Mouse (Mus musculus) CH12.LX (cell line): ENCODE measurements around the gene Clmn.

Experiments
- CTCF ChIP-seq, 2 experiments: IDR thresholded peaks in 1 of 2; conservative IDR thresholded peaks in 1 of 2; 2 replicates each; pipeline ENCODE4 v1.5.1; 2011 to 2012; ENCODE audit warnings: low read depth in 2 of 2, low read length in 2 of 2, improper control_type of control experiment in 1 of 2, inconsistent platforms in 1 of 2, mild to moderate bottlenecking in 1 of 2, moderate library complexity in 1 of 2
- EP300 ChIP-seq: IDR thresholded peaks from 2 replicates; pipeline ENCODE4 v1.6.1; 2011; ENCODE audit warnings: low read length, improper control_type of control experiment
- IRF4 ChIP-seq: IDR thresholded peaks from 2 replicates; pipeline ENCODE4 v1.6.1; 2014; ENCODE audit warnings: low read depth, mild to moderate bottlenecking, inconsistent platforms, low read length, improper control_type of control experiment
- KAT2A ChIP-seq: IDR thresholded peaks from 2 replicates; pipeline ENCODE4 v1.6.1; 2012; ENCODE audit warnings: low read length, improper control_type of control experiment, inconsistent platforms; ENCODE audit not compliant: insufficient replicate concordance
- MAX ChIP-seq: IDR thresholded peaks from 2 replicates; pipeline ENCODE4 v1.6.1; 2011; ENCODE audit warnings: low read length, improper control_type of control experiment
- MYC ChIP-seq: IDR thresholded peaks from 2 replicates; pipeline ENCODE4 v1.6.1; 2011; ENCODE audit warnings: low read depth, mild to moderate bottlenecking, improper control_type of control experiment, low read length
- SMC3 ChIP-seq: IDR thresholded peaks from 2 replicates; pipeline ENCODE4 v1.6.1; 2011; ENCODE audit warnings: low read depth, low read length, improper control_type of control experiment
- TBP ChIP-seq: conservative IDR thresholded peaks from 2 replicates; pipeline ENCODE4 v1.6.1; 2011; ENCODE audit warnings: low read depth, low read length, improper control_type of control experiment

DNA sequence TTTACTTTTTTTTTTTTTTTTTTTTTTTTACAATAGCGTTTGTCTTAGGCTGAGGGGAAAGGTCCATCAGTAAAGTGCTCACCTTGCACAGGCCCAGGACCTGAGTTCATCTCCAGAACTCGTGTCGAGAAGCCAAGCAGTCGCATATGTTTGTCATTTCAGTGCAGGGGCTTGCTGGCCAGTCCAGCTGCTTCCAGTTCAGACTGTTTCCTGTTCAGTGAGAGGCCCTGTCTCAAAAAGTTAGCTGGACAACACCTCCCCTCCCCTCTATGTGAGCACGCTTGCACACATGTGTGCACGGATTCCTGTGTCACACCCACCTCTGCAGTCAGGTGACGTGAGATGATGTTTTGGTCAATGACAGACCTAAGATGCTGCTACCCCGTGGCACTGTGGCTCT is 25.2 kb upstream of the Clmn start:
- TF ChIP-seq EP300 (no peak), KAT2A (no peak), CTCF (conservative IDR thresholded peaks at IDR 0.05 in 1 of 2, IDR thresholded peaks at IDR 0.05 in 1 of 2; ENCODE audit: low read depth in 2 of 2, low read length in 2 of 2) (no peak), TBP (no peak), MYC (no peak), IRF4 (no peak), MAX (no peak), SMC3 (no peak)
